Mouse (Mus musculus) MEL (cell line): ENCODE data around the gene Prss41. TPM values are rescaled to one million over a fixed set of nuclear protein-coding genes. Genes with fewer than 3 reads are reported as not detected.
A peak's percentile ranks its signal among the peaks of the same experiment; 100 is the strongest.

Experiments used
- DNase-seq: peaks from one replicate; pipeline ENCODE4 v3.0.0; 2011; ENCODE audit warnings: low read depth, low spot score
- H3K27ac ChIP-seq: 2 replicates; pipeline ENCODE4 v1.5.1; 2012; ENCODE audit warnings: low read depth, mild to moderate bottlenecking, control low read depth, low read length, moderate library complexity; ENCODE audit not compliant: control insufficient read depth
- H3K27me3 ChIP-seq, 2 experiments: fragments of 150-350 bp in 1 of 2; sonication (generic) in 1 of 2; 2 replicates each; pipeline ENCODE4 v1.6.1; 2012; ENCODE audit warnings: low read length in 2 of 2, mild to moderate bottlenecking in 2 of 2, improper control_type of control experiment in 1 of 2, moderate library complexity in 1 of 2; ENCODE audit not compliant: insufficient read depth in 2 of 2, control insufficient read depth in 1 of 2
- H3K36me3 ChIP-seq, 2 experiments: 2 replicates each; pipeline ENCODE4 v1.6.1; 2012 to 2014; ENCODE audit warnings: low read length in 2 of 2, improper control_type of control experiment in 1 of 2, inconsistent platforms in 1 of 2, mild to moderate bottlenecking in 1 of 2; ENCODE audit not compliant: insufficient read depth in 2 of 2, control insufficient read depth in 1 of 2
- H3K4me1 ChIP-seq, 2 experiments: fragments of 150-350 bp in 1 of 2; sonication (generic) in 1 of 2; 2 replicates each; pipeline ENCODE4 v1.6.1; 2012; ENCODE audit warnings: low read length in 2 of 2, improper control_type of control experiment in 1 of 2, mild to moderate bottlenecking in 1 of 2; ENCODE audit not compliant: insufficient read depth in 2 of 2, control insufficient read depth in 1 of 2
- H3K4me3 ChIP-seq, 2 experiments: fragments of 150-350 bp in 1 of 2; sonication (generic) in 1 of 2; 2 replicates each; pipeline ENCODE4 v1.5.1; 2012; ENCODE audit warnings: low read depth in 2 of 2, low read length in 2 of 2, mild to moderate bottlenecking in 2 of 2, moderate library complexity in 2 of 2, control low read depth in 1 of 2, improper control_type of control experiment in 1 of 2; ENCODE audit not compliant: control insufficient read depth in 1 of 2, insufficient read depth in 1 of 2
- H3K79me2 ChIP-seq: 2 replicates; pipeline ENCODE4 v1.6.1; 2012; ENCODE audit warnings: mild to moderate bottlenecking, low read length, moderate library complexity; ENCODE audit not compliant: control insufficient read depth, poor library complexity, insufficient read depth
- H3K9ac ChIP-seq: 2 replicates; pipeline ENCODE4 v1.6.1; 2012; ENCODE audit warnings: low read depth, mild to moderate bottlenecking, control low read depth, low read length, moderate library complexity; ENCODE audit not compliant: control insufficient read depth, poor library complexity, severe bottlenecking
- H3K9me3 ChIP-seq: fragments of 150-350 bp; sonication (generic); replicated peaks from 2 replicates; pipeline ENCODE4 v1.6.1; 2012; ENCODE audit warnings: mild to moderate bottlenecking, low read length, improper control_type of control experiment, moderate library complexity; ENCODE audit not compliant: insufficient read depth
- BHLHE40 ChIP-seq: IDR thresholded peaks from 2 replicates; pipeline ENCODE4 v1.6.1; 2012; ENCODE audit warnings: low read depth, mild to moderate bottlenecking, inconsistent platforms, low read length, improper control_type of control experiment, borderline replicate concordance
- CHD2 ChIP-seq: IDR thresholded peaks from 2 replicates; pipeline ENCODE4 v1.6.1; 2011; ENCODE audit warnings: low read length, improper control_type of control experiment
- CTCF ChIP-seq, 3 experiments: IDR thresholded peaks in 2 of 3; conservative IDR thresholded peaks in 1 of 3; 2 replicates each; pipeline ENCODE4 v1.5.1; 2011 to 2012; ENCODE audit warnings: low read length in 3 of 3, low read depth in 2 of 3, mild to moderate bottlenecking in 2 of 3, improper control_type of control experiment in 1 of 3, inconsistent platforms in 1 of 3, mixed read lengths in 1 of 3, moderate library complexity in 1 of 3; ENCODE audit not compliant: control insufficient read depth in 1 of 3, insufficient read depth in 1 of 3, poor library complexity in 1 of 3, severe bottlenecking in 1 of 3
- E2F4 ChIP-seq: IDR thresholded peaks from 2 replicates; pipeline ENCODE4 v1.6.1; 2011; ENCODE audit warnings: low read depth, low read length, improper control_type of control experiment, borderline replicate concordance
- ELF1 ChIP-seq: IDR thresholded peaks from 2 replicates; pipeline ENCODE4 v1.6.1; 2014; ENCODE audit warnings: low read depth, mild to moderate bottlenecking, inconsistent platforms, low read length, improper control_type of control experiment, moderate library complexity
- GATA1 ChIP-seq: IDR thresholded peaks from 2 replicates; pipeline ENCODE4 v1.6.1; 2011; ENCODE audit warnings: low read depth, low read length, improper control_type of control experiment
- HCFC1 ChIP-seq: IDR thresholded peaks from 2 replicates; pipeline ENCODE4 v1.6.1; 2012; ENCODE audit warnings: low read depth, mild to moderate bottlenecking, inconsistent platforms, low read length, improper control_type of control experiment, moderate library complexity
- JUND ChIP-seq: IDR thresholded peaks from 2 replicates; pipeline ENCODE4 v1.6.1; 2011; ENCODE audit warnings: low read depth, mild to moderate bottlenecking, improper control_type of control experiment, low read length
- KAT2A ChIP-seq: conservative IDR thresholded peaks from 2 replicates; pipeline ENCODE4 v1.6.1; 2012; ENCODE audit warnings: low read depth, low read length, improper control_type of control experiment, inconsistent platforms
- MAFK ChIP-seq: IDR thresholded peaks from 2 replicates; pipeline ENCODE4 v1.6.1; 2011; ENCODE audit warnings: low read depth, mild to moderate bottlenecking, low read length, improper control_type of control experiment, borderline replicate concordance
- MAX ChIP-seq: IDR thresholded peaks from 2 replicates; pipeline ENCODE4 v1.6.1; 2011; ENCODE audit warnings: low read length, improper control_type of control experiment
- MEF2A ChIP-seq: IDR thresholded peaks from 2 replicates; pipeline ENCODE4 v1.6.1; 2014; ENCODE audit warnings: low read depth, mild to moderate bottlenecking, inconsistent platforms, low read length, improper control_type of control experiment; ENCODE audit not compliant: poor library complexity, insufficient replicate concordance, severe bottlenecking; ENCODE audit errors: extremely low read depth
- MXI1 ChIP-seq: IDR thresholded peaks from 2 replicates; pipeline ENCODE4 v1.6.1; 2011; ENCODE audit warnings: mild to moderate bottlenecking, low read depth, low read length, improper control_type of control experiment
- MYB ChIP-seq: IDR thresholded peaks from 2 replicates; pipeline ENCODE4 v1.6.1; 2011; ENCODE audit warnings: mild to moderate bottlenecking, low read depth, low read length, improper control_type of control experiment
- MYC ChIP-seq: IDR thresholded peaks from 2 replicates; pipeline ENCODE4 v1.6.1; 2011; ENCODE audit warnings: low read depth, mild to moderate bottlenecking, low read length, improper control_type of control experiment, moderate library complexity
- NELFE ChIP-seq: IDR thresholded peaks from 2 replicates; pipeline ENCODE4 v1.6.1; 2011; ENCODE audit warnings: low read depth, low read length, improper control_type of control experiment
- NRF1 ChIP-seq: IDR thresholded peaks from 2 replicates; pipeline ENCODE4 v1.6.1; 2014; ENCODE audit warnings: low read depth, mild to moderate bottlenecking, inconsistent platforms, low read length, improper control_type of control experiment, moderate library complexity; ENCODE audit not compliant: poor library complexity, insufficient read depth, severe bottlenecking
- POLR2AphosphoS5 ChIP-seq: IDR thresholded peaks from 2 replicates; pipeline ENCODE4 v1.6.1; 2012; ENCODE audit warnings: low read depth, borderline replicate concordance, mild to moderate bottlenecking, inconsistent platforms, low read length, moderate library complexity, mixed read lengths
- RAD21 ChIP-seq: IDR thresholded peaks from 2 replicates; pipeline ENCODE4 v1.6.1; 2011; ENCODE audit warnings: mild to moderate bottlenecking, low read depth, low read length, improper control_type of control experiment
- RCOR1 ChIP-seq: IDR thresholded peaks from 2 replicates; pipeline ENCODE4 v1.6.1; 2012; ENCODE audit warnings: low read depth, mild to moderate bottlenecking, inconsistent platforms, low read length, improper control_type of control experiment
- SIN3A ChIP-seq: IDR thresholded peaks from 2 replicates; pipeline ENCODE4 v1.6.1; 2012; ENCODE audit warnings: low read length, improper control_type of control experiment, inconsistent platforms
- TAL1 ChIP-seq: IDR thresholded peaks from 2 replicates; pipeline ENCODE4 v1.6.1; 2012; ENCODE audit warnings: mild to moderate bottlenecking, inconsistent platforms, low read length, moderate library complexity, mixed read lengths
- TBP ChIP-seq: IDR thresholded peaks from 2 replicates; pipeline ENCODE4 v1.8.0; 2011; ENCODE audit warnings: low read depth, low read length, improper control_type of control experiment
- USF2 ChIP-seq, 2 experiments: IDR thresholded peaks; 2 replicates each; pipeline ENCODE4 v1.6.1; 2011 to 2012; ENCODE audit warnings: improper control_type of control experiment in 2 of 2, low read length in 2 of 2, borderline replicate concordance in 1 of 2, inconsistent platforms in 1 of 2, low read depth in 1 of 2, mild to moderate bottlenecking in 1 of 2; ENCODE audit not compliant: insufficient read depth in 1 of 2
- ZKSCAN1 ChIP-seq: IDR thresholded peaks from 2 replicates; pipeline ENCODE4 v1.6.1; 2012; ENCODE audit warnings: low read depth, mild to moderate bottlenecking, inconsistent platforms, low read length, improper control_type of control experiment, moderate library complexity
- ZMIZ1 ChIP-seq: IDR thresholded peaks from 2 replicates; pipeline ENCODE4 v1.6.1; 2012; ENCODE audit warnings: low read depth, mild to moderate bottlenecking, inconsistent platforms, low read length, improper control_type of control experiment, moderate library complexity
- polyA plus RNA-seq, 2 experiments: library from polyadenylated mRNA; stranded (reverse) in 1 of 2; unstranded in 1 of 2; fragments of >175 nt in 1 of 2; fragments of >200 nt in 1 of 2; gene quantifications; 2 replicates each; pipeline versions ENCODE4 v1.2.1 to v1.2.4; 2012; ENCODE audit warnings: low replicate concordance in 2 of 2, low read depth in 1 of 2; ENCODE audit not compliant: insufficient read length in 2 of 2, insufficient read depth in 1 of 2, missing spikeins in 1 of 2
- total RNA-seq: library from RNA; depleted of rRNA; stranded (reverse); fragments of 300-350 nt; gene quantifications from 2 replicates; pipeline ENCODE4 v1.2.3, GENCODE M21; 2012

Gene Prss41
- total and polyA plus RNA-seq, 3 experiments, result 3.4 to 12.8 TPM; not detected in 1

- TF ChIP-seq NRF1, result no peak
- no peak for TF ChIP-seq HCFC1
- no peak for TF ChIP-seq POLR2AphosphoS5
- TF ChIP-seq CTCF (IDR thresholded peaks at IDR 0.05 in 2 of 3, conservative IDR thresholded peaks at IDR 0.05 in 1 of 3; ENCODE audit: control insufficient read depth in 1 of 3, insufficient read depth in 1 of 3, low read depth in 2 of 3, low read length in 3 of 3, poor library complexity in 1 of 3, severe bottlenecking in 1 of 3), result no peak
- TF ChIP-seq TBP, result no peak
- TF ChIP-seq E2F4, result no peak
- TF ChIP-seq ZMIZ1, result no peak
- TF ChIP-seq RAD21, result no peak
- no peak for TF ChIP-seq MEF2A
- TF ChIP-seq ZKSCAN1, result no peak
- no peak for TF ChIP-seq MYC
- TF ChIP-seq RCOR1, result no peak
- no peak for TF ChIP-seq JUND
- TF ChIP-seq KAT2A, result no peak
- no peak for TF ChIP-seq SIN3A
- TF ChIP-seq MYB, result no peak
- TF ChIP-seq ELF1, result no peak
- no peak for TF ChIP-seq MAX
- no peak for TF ChIP-seq MAFK
- peaks cover 60% of the 10 kb centered on the region for H3K79me2 ChIP-seq
- no peak for DNase-seq
- H3K9ac ChIP-seq, result no peak overlapping the region
- H3K4me3 ChIP-seq, result no peak overlapping the region
- peaks cover under 1 to 5% of the 10 kb centered on the region in 2 experiments; a peak in 3 of 4 replicates for H3K4me1 ChIP-seq
- no peaks in the 10 kb centered on the region for H3K9me3 ChIP-seq
- H3K27ac ChIP-seq, result no peak overlapping the region
- H3K27me3 ChIP-seq, result no peaks in the 10 kb centered on the region
- peaks cover 23 to 34% of the 10 kb centered on the region in 2 experiments for H3K36me3 ChIP-seq
Measured at GRCm38 (mm10) chr17:23806867-23807266, 37.1 kb downstream of the Prss41 start.

DNA sequence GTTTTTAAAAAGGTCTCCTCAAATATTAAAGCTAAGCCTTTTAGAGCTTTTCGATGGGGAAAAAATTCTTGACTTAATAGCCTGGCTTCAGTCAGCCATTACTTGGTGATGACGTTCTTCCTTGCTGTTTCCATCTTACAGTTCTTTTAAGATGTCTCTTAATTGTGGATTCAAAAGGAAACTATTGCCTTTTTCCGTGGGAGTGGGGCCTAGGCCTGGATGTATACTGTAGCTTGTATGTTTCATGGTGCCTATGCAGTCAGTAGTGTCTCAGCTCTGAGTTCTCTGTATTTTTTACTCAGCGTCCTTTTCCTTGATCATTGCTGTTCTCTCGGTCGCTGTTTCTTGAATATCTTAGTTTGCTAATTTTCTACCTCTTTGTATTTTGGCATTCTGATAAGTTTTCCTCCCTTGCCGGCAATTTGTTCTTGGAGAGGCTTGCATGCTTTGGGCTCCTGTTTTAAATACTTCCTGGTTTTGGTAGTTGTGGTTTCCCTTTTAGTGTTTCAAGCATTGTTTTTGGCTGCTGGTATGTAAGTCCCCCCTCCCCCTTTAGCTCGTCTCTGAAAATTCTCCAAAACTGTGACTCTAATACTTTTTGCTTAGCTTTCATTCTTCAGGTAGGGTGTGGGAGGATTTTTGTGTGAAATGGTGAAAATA is 39.4 kb downstream of the Prss41 start:
- H3K9ac ChIP-seq, result peak overlapping the region; percentile 99
- DNase-seq, result peak; percentile 68
- peaks cover 4 to 5% of the 10 kb centered on the region in 2 experiments; a peak in 3 of 4 replicates for H3K4me1 ChIP-seq
- peak overlapping the region; percentile 85 to 92 for H3K4me3 ChIP-seq
- peaks cover 56% of the 10 kb centered on the region for H3K79me2 ChIP-seq
- no peaks in the 10 kb centered on the region for H3K27me3 ChIP-seq
- H3K9me3 ChIP-seq, result no peaks in the 10 kb centered on the region
- peaks cover 17 to 20% of the 10 kb centered on the region in 2 experiments for H3K36me3 ChIP-seq
- TF ChIP-seq ELF1, result 0 out of 2 replicates have a peak, but pooled peaks have one; percentile 42
- TF ChIP-seq RCOR1, result no peak
- no peak for TF ChIP-seq NELFE
- TF ChIP-seq TAL1, result no peak
- TF ChIP-seq MXI1, result peak; percentile 86
- no peak for TF ChIP-seq MAX
- TF ChIP-seq CHD2, result no peak
- no peak for TF ChIP-seq ZMIZ1
- no peak for TF ChIP-seq USF2 (IDR thresholded peaks at IDR 0.05; ENCODE audit: borderline replicate concordance in 1 of 2, insufficient read depth in 1 of 2, low read depth in 1 of 2, low read length in 2 of 2)
- no peak for TF ChIP-seq BHLHE40
- TF ChIP-seq SIN3A, result peak; percentile 88
- TF ChIP-seq GATA1, result no peak
- H3K27ac ChIP-seq, result peak overlapping the region; percentile 22; the same call in 1 of the 2 replicates
